Mouse (Mus musculus) embryonic facial prominence, embryonic 12.5 days (tissue): Measurements from ENCODE around the gene Kremen2. TPM values are rescaled to one million over a fixed set of nuclear protein-coding genes. Genes with fewer than 3 reads are reported as not detected.

ENCODE experiments used
- ATAC-seq: fragments of 200-750 bp; cut with Nextera tagmentation; 2 replicates; pipeline ENCODE4 v1.8.0; 2017; ENCODE audit not compliant: insufficient number of reproducible peaks, insufficient read depth, low FRiP score, low TSS enrichment
- H3K27ac ChIP-seq: fragments of 300-500 bp; sonication (generic); 2 replicates; pipeline ENCODE4 v1.5.1; 2016; ENCODE audit warnings: mild to moderate bottlenecking
- H3K27me3 ChIP-seq: fragments of 300-500 bp; sonication (generic); 2 replicates; pipeline ENCODE4 v1.6.1; 2016; ENCODE audit warnings: mild to moderate bottlenecking, moderate library complexity
- H3K36me3 ChIP-seq: fragments of 300-500 bp; sonication (generic); 2 replicates; pipeline ENCODE4 v1.6.1; 2016; ENCODE audit warnings: mild to moderate bottlenecking
- H3K4me1 ChIP-seq: fragments of 300-500 bp; sonication (generic); 2 replicates; pipeline ENCODE4 v1.6.1; 2016
- H3K4me2 ChIP-seq: fragments of 300-500 bp; sonication (generic); replicated peaks from 2 replicates; pipeline ENCODE4 v1.6.1; 2016; ENCODE audit warnings: mild to moderate bottlenecking, moderate library complexity
- H3K4me3 ChIP-seq: fragments of 300-500 bp; sonication (generic); 2 replicates; pipeline ENCODE4 v1.5.1; 2016; ENCODE audit warnings: mild to moderate bottlenecking
- H3K9ac ChIP-seq: fragments of 300-500 bp; sonication (generic); 2 replicates; pipeline ENCODE4 v1.6.1; 2016; ENCODE audit warnings: mild to moderate bottlenecking, moderate library complexity
- H3K9me3 ChIP-seq: fragments of 300-500 bp; sonication (generic); 2 replicates; pipeline ENCODE4 v1.6.1; 2016; ENCODE audit warnings: mild to moderate bottlenecking, moderate library complexity
- WGBS: fragments of 180-500 bp; shearing (Covaris S2); methylation state at CpG from one replicate; pipeline ENCODE4 v1.1.7; 2016; 5-methylcytosine and 5-hydroxymethylcytosine counted together
- polyA plus RNA-seq: library from polyadenylated mRNA; unstranded; fragments of >200 nt; fragmentation: Nextera tagmentation; extraction: Ambion mirVana; gene quantifications from 2 replicates; pipeline ENCODE4 v1.2.1, GENCODE M21; 2016

Gene Kremen2
- polyA plus RNA-seq, 1 experiment from 2014 or later, result 23.4 TPM

DNA sequence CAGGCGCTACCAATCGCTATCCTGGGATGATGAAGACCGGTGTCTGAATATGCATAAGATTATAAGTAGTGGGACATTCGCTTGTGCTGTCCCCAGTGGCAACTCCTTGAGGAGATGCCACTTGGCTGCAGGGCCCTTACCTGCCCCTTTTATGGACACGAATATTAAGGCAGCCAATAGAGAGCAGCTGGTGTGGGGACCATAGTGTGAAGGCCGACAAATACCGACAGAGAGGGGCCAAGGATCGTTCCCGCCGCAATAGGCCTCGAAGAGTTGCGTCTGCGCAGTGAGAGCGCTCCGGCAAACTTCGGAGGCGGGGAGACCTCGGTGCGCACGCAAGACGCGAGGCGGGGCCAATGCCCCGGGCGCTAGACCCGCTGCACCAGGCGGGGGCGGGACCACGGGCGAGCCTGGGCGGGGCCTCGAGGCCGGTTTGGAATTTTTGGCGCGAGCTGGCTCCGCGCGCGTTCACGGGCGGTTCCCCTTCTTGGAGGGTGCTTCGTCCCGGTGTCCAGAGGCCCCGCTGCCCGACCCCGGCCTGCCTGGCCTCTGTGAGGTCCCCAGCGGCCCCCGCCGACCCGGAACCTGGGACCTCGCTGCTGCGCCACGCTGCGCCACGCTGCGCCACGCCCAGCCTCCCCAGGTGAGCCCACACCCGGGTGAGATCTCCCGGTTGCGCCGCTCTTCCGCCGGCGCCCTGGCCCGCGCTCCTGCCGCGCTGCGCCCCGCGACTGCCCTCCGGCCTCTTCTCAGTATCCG, 19.5 kb downstream of the Kremen2 start, which contains the start of gene Pkmyt1:
Pkmyt1 (plus strand) TSS at position 338 of the 759 bp plus-strand sequence.
- peak within 1 kb of the TSS; percentile 80 for H3K27ac ChIP-seq
- H3K9me3 ChIP-seq, result no peaks in the 10 kb centered on the region
- ATAC-seq, result peak; percentile 86
- H3K4me2 ChIP-seq, result peak within 1 kb of the TSS; percentile 86
- 2% methylated on average over 60 of the region's 73 CpGs for WGBS
- no peaks in the 10 kb centered on the region for H3K27me3 ChIP-seq
- H3K9ac ChIP-seq, result peak within 1 kb of the TSS; percentile 73
- H3K36me3 ChIP-seq, result no peaks in the 10 kb centered on the region
- H3K4me3 ChIP-seq, result peak within 1 kb of the TSS; percentile 94
- H3K4me1 ChIP-seq, result 0 out of 2 replicates have a peak, but pooled peaks cover 16% of the 10 kb centered on the region

DNA sequence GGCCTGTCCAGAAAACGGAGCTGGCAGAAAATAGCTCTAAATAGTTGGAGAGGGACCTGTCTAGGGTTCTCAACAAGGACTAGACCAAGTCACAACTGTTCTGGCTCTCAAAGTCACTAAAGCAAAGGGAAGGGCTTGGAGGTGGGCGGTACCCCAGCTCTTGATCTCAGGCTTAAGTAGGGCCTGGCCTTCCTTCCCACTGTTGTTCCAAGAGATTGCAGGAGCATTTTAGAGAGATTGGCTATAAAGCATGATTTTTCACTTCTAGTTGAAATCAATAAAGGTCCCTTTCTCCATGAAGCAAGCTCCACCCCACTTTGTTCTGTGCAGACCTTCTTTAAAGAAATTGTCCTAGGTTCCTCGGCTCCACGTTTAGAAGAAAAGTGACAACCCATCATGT, 20.2 kb downstream of the Kremen2 start:
- Histone ChIP-seq H3K4me3 (peak overlapping the region; percentile 94), H3K27me3 (no peaks in the 10 kb centered on the region), H3K4me2 (peak overlapping the region; percentile 86), H3K9ac (peak overlapping the region; percentile 73), H3K9me3 (no peaks in the 10 kb centered on the region), H3K4me1 (0 out of 2 replicates have a peak, but pooled peaks cover 16% of the 10 kb centered on the region), H3K36me3 (no peaks in the 10 kb centered on the region), H3K27ac (peak overlapping the region; percentile 59; the same call in 1 of the 2 replicates)
- ATAC-seq, result no peak
- 67% methylated on average over 4 of the region's 4 CpGs for WGBS

DNA sequence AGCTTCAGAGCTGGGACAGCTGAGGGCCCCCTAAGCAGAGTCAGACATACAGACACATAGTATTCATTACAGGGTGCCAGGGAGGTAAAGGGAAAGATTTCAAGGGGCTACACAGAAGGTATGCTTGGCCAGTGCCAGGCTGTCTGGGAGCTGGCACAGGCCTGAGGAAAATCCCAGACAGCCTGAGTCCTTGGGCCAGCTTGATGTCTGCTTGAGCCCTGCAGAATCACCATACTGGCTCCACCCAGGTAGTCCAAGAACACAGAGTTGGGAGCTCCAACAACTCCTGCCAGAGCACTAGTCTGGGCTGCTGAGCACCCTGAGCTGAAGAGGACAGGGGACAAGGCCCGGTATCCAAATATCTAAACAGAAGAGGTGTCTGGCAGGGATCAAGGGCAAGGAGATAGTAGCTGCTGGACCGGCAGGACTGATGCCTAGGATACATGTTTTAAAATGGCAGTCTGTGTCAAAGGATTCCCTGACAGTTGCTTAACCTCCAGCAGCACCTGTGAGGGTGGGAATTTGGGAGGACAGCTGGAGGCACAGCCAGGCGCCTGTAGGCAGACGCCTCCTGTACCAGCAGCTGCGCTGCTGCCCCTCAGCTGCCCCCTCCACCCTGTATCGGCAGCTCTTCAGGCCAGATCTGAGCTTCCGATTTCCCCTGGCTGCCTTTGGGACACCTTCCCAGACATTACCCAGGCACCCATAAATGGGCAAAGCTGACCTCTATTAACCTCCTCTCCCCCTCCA, 23.1 kb downstream of the Kremen2 start, which contains the start of gene 1520401A03Rik:
1520401A03Rik (minus strand) TSS at position 408 of the 750 bp plus-strand sequence.
- H3K27me3 ChIP-seq, result no peaks in the 10 kb centered on the region
- H3K4me3 ChIP-seq, result no peak within 1 kb of the TSS
- H3K36me3 ChIP-seq, result no peaks in the 10 kb centered on the region
- H3K9me3 ChIP-seq, result no peaks in the 10 kb centered on the region
- H3K4me1 ChIP-seq, result 0 out of 2 replicates have a peak, but pooled peaks cover 10% of the 10 kb centered on the region
- no peak within 1 kb of the TSS for H3K27ac ChIP-seq
- WGBS, result 72% methylated on average over 7 of the region's 7 CpGs
- H3K4me2 ChIP-seq, result no peak within 1 kb of the TSS
- ATAC-seq, result no peak
- no peak within 1 kb of the TSS for H3K9ac ChIP-seq

DNA sequence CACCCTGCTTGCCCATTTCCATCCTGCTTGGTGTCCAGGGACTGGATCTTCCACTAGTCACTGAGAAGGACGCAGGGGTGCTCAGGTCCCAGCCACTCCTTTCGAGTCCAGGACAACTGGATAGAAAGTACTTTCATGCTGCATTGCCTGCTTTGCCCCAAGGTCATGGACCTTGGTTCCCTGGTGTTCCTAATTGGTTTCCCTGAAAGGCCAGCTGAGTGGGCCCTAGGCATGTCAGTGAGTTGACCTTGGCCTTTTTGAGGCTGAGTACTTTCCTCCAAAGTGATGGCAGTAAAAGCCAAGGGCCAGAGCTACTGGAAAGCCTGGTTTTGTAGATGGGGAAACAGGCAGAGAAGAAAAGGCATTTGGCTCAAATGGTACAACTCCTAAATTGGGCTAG, 23.7 kb downstream of the Kremen2 start:
- H3K27me3 ChIP-seq, result no peaks in the 10 kb centered on the region
- 0 out of 2 replicates have a peak, but pooled peaks cover 9% of the 10 kb centered on the region for H3K4me1 ChIP-seq
- H3K36me3 ChIP-seq, result no peaks in the 10 kb centered on the region
- H3K4me3 ChIP-seq, result no peak overlapping the region
- no peaks in the 10 kb centered on the region for H3K9me3 ChIP-seq
- no peak overlapping the region for H3K4me2 ChIP-seq
- H3K9ac ChIP-seq, result no peak overlapping the region
- WGBS, result 80% methylated on average over 2 of the region's 2 CpGs
- no peak for ATAC-seq
- no peak overlapping the region for H3K27ac ChIP-seq

DNA sequence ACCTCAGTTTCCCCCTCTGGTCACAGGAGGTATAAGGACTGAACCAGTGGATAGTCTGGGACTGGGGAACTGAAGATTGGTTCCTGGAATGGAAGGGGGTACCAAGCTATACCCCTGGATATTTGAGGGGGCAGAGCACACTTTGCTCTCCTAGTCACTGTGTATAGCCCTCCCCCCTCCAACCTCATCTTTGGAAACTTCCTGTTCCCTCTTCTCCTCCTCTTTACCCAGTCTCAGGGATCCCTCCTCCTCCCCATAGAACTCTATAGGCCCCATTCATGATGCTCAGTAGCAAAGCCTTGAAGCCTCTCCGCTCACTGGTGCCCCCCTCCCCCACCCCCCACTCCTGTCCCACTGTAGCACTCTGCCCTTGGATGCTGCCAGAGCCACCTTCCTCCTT, 26.2 kb downstream of the Kremen2 start:
- no peaks in the 10 kb centered on the region for H3K9me3 ChIP-seq
- 27% methylated on average over 1 of the region's 1 CpGs for WGBS
- H3K4me3 ChIP-seq, result no peak overlapping the region
- no peaks in the 10 kb centered on the region for H3K36me3 ChIP-seq
- H3K4me1 ChIP-seq, result no peaks in the 10 kb centered on the region
- ATAC-seq, result no peak
- no peaks in the 10 kb centered on the region for H3K27me3 ChIP-seq
- H3K27ac ChIP-seq, result no peak overlapping the region
- H3K9ac ChIP-seq, result no peak overlapping the region
- H3K4me2 ChIP-seq, result no peak overlapping the region

DNA sequence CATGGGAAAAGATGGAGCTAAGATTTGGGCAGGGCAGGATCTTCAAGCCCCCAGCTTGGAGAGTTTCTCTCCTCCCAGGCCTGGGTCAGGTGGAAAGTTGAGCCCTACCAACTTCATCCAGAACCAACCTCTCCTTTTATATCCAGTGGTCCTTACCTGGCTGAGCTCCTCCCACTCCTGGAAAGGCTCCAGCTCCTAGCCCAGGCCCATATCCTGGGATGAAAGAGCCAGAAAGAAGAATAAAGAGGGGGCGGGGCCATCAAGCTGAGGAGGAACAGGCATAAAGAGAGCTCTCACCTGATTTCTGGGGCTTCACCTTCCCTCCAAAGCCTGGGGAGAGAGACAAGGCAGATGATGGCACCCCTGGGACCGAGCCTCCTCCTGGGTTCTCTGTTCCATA, 28.6 kb downstream of the Kremen2 start:
- Histone ChIP-seq H3K9me3 (no peaks in the 10 kb centered on the region), H3K4me3 (no peak overlapping the region), H3K27me3 (no peaks in the 10 kb centered on the region), H3K9ac (no peak overlapping the region), H3K4me1 (no peaks in the 10 kb centered on the region), H3K4me2 (no peak overlapping the region), H3K36me3 (no peaks in the 10 kb centered on the region), H3K27ac (no peak overlapping the region)
- WGBS, result 67% methylated on average over 2 of the region's 2 CpGs
- ATAC-seq, result no peak

DNA sequence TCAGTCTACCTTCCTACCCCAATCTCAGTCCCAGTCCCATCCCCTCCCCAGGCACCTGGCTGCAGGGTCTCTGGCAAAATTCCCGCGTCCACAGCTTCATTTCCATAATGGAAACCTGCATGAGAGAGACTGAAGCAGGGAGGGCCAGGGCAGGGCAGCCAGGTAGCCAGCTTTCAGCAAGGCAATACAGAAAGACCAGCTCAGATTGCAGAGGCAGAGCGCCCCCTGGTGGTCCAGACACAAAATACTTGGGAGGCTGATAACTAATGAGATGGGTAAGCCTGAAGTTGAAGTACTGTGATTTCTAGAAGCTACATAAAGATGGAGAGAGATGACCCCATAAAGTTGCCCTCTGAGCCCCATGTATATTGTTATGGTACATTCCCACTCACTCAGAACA, 39.4 kb downstream of the Kremen2 start:
- Histone ChIP-seq H3K27me3 (peaks cover 9% of the 10 kb centered on the region; the same call in 1 of the 2 replicates), H3K9ac (no peak overlapping the region), H3K4me3 (no peak overlapping the region), H3K9me3 (no peaks in the 10 kb centered on the region), H3K36me3 (no peaks in the 10 kb centered on the region), H3K4me1 (peaks cover 10% of the 10 kb centered on the region; the same call in 1 of the 2 replicates), H3K4me2 (no peak overlapping the region), H3K27ac (no peak overlapping the region)
- WGBS, result 1% methylated on average over 3 of the region's 3 CpGs
- 0 out of 2 replicates have a peak, but pooled peaks have one; percentile 13 for ATAC-seq

DNA sequence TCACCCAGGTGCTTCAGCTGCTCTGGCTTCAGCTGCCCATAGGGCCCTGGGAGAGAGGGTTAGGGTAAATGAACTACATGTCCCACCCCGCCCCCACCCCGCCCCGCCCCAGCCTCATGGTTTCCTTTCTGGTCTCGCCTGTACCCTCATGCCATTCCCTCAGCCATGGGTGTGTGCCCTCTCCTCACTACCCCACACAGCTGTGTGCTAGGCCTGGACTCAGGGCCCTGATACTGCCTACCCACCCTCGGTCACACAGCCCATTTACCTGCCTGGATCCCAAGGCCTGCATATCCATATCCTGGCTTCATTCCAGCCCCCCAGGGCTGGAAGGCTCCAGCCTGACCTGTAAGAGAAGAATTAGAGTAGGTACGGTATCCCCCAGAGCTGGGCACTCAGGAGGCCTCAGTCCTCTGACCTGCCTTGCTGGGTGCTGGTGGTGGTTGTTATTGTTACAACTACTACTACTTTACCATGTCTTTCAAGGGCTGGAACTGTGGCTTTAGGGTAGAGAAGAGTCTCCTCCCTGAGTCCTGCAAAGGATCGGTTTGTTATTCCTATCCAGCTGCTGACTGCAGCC, 40.0 kb downstream of the Kremen2 start:
- H3K27ac ChIP-seq, result no peak overlapping the region
- 73% methylated on average over 7 of the region's 7 CpGs for WGBS
- peak; percentile 52; the same call in 1 of the 2 replicates for ATAC-seq

DNA sequence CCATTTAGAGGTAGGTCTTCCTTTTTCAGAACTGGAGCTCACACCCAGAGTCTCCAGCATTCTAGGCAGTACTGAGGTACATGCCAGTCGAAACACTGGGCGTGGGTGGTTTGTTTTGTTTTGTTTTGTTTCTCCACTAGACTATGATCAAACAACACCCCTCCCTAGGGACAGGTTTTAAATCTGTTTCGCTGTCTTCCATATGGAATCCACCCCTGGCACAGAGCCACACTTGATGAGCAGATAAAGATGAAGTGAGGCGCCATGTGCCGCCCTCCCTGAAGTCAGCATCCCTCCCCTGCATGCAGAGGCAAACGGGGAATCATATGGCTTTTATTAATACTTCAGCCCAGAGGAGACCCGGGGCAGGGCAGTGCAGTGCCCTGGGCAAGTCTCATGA, 40.9 kb downstream of the Kremen2 start:
- H3K27ac ChIP-seq, result no peak overlapping the region
- no peaks in the 10 kb centered on the region for H3K36me3 ChIP-seq
- peaks cover 23% of the 10 kb centered on the region for H3K27me3 ChIP-seq
- no peak overlapping the region for H3K9ac ChIP-seq
- no peaks in the 10 kb centered on the region for H3K9me3 ChIP-seq
- 23% methylated on average over 7 of the region's 7 CpGs for WGBS
- H3K4me3 ChIP-seq, result no peak overlapping the region
- ATAC-seq, result no peak
- peaks cover 12% of the 10 kb centered on the region; the same call in 1 of the 2 replicates for H3K4me1 ChIP-seq
- no peak overlapping the region for H3K4me2 ChIP-seq

More for the DNA sequence above, 40.0 kb downstream of the Kremen2 start:
- Histone ChIP-seq H3K9me3 (no peaks in the 10 kb centered on the region), H3K27me3 (peaks cover 15% of the 10 kb centered on the region), H3K4me1 (peaks cover 10% of the 10 kb centered on the region; the same call in 1 of the 2 replicates), H3K9ac (no peak overlapping the region), H3K4me3 (no peak overlapping the region), H3K4me2 (no peak overlapping the region), H3K36me3 (no peaks in the 10 kb centered on the region)

DNA sequence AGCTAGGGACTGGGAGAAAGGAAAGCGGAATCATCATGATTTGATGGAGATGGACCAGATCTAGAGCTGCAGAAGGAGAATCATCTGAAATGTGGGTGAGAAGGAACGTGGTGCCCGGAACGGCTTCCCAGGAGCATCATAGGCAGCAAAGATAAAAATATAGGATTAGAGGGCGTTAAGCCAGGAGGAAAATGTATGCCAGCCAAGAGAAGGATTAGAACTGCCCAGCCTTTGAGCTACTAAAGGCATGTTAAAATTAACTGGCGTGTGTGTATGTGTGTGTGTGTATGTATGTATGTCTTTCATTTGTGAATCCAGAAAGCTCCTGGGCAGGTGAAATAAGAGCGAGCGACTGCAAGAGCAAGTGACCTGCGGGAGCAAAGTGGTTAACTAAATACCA, 42.3 kb downstream of the Kremen2 start:
- Histone ChIP-seq H3K4me3 (no peak overlapping the region), H3K36me3 (no peaks in the 10 kb centered on the region), H3K27ac (no peak overlapping the region), H3K27me3 (peaks cover 37% of the 10 kb centered on the region), H3K9me3 (no peaks in the 10 kb centered on the region), H3K4me1 (peaks cover 17% of the 10 kb centered on the region; the same call in 1 of the 2 replicates), H3K4me2 (no peak overlapping the region), H3K9ac (no peak overlapping the region)
- 84% methylated on average over 9 of the region's 9 CpGs for WGBS
- no peak for ATAC-seq

DNA sequence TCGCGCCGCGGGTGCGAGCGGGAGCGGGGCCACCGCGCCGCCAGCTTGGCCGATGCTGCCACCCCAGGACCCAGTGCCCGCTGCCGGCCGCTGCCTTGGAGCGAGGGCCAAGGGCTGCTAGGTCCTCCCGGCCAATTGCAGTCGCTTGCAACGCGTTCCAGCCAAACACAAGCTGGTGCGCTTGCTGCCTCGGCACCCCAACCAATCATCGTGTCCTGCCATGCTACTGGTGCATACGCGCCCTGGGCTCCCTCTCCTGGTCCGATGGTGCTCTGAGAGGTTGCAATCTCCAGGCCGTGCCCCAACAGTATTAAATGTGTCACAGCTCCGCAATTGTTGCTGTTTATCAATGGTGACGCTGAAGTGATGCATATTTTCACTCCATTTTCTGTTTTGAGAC, 45.6 kb downstream of the Kremen2 start:
- 1% methylated on average over 26 of the region's 28 CpGs for WGBS
- Histone ChIP-seq H3K36me3 (no peaks in the 10 kb centered on the region), H3K9me3 (no peaks in the 10 kb centered on the region), H3K4me2 (peak overlapping the region; percentile 100), H3K27me3 (peaks cover 37% of the 10 kb centered on the region), H3K4me1 (peaks cover 19% of the 10 kb centered on the region), H3K9ac (peak overlapping the region; percentile 61), H3K27ac (no peak overlapping the region), H3K4me3 (peak overlapping the region; percentile 66)
- ATAC-seq, result peak; percentile 88
